ENCODE assay signal across 12 mouse cellular contexts in genomic region chr1:120037021-120037683, GRCm38 (mm10). TPM values are rescaled to one million over a fixed set of nuclear protein-coding genes. Genes with fewer than 3 reads are reported as not detected.
DNase-seq lines count a peak whose midpoint lies in the region; ATAC-seq and TF ChIP-seq lines count a peak whose summit lies in the region.
"Had no signal": no experiment of that assay in that cellular context is flagged by ENCODE, and none has a peak within 500 bp of the region (broad histone marks: within the 10 kb centered on the region; RNA-seq: fewer than 3 reads in every experiment).

No protein-coding gene starts in this region.

- H3K4me3 ChIP-seq in heart, postnatal 0 days (ENCODE audit: low read depth, low read length), result no peak overlapping the region
- H3K4me3 ChIP-seq in midbrain, postnatal 0 days (ENCODE audit: low read depth, low read length), result no peak overlapping the region
- no peak overlapping the region for H3K4me3 ChIP-seq in midbrain, embryonic 15.5 days
- H3K4me3 ChIP-seq in kidney, postnatal 0 days (replicated peaks; ENCODE audit: low read depth, low read length), result no peak overlapping the region
- H3K4me3 ChIP-seq: embryonic facial prominence, embryonic 15.5 days; lung, embryonic 15.5 days; stomach, embryonic 15.5 days had no signal

- no peak for TF ChIP-seq EP300 in heart, postnatal 0 days (IDR thresholded peaks at IDR 0.05; ENCODE audit: low read depth)

- TF ChIP-seq CTCF in heart, postnatal 0 days (IDR thresholded peaks at IDR 0.05; ENCODE audit: low read depth), result no peak
- no peak for TF ChIP-seq CTCF in midbrain, postnatal 0 days (IDR thresholded peaks at IDR 0.05)
- no peak for TF ChIP-seq CTCF in kidney, postnatal 0 days (IDR thresholded peaks at IDR 0.05; ENCODE audit: low read depth)

- no peaks in the 10 kb centered on the region for H3K9me3 ChIP-seq in heart, postnatal 0 days (replicated peaks; ENCODE audit: control insufficient read depth, low read length)
- H3K9me3 ChIP-seq in midbrain, postnatal 0 days (ENCODE audit: low read length), result no peaks in the 10 kb centered on the region
- H3K9me3 ChIP-seq in midbrain, embryonic 15.5 days, result no peaks in the 10 kb centered on the region
- H3K9me3 ChIP-seq in kidney, postnatal 0 days (replicated peaks; ENCODE audit: low read length), result no peaks in the 10 kb centered on the region
- H3K9me3 ChIP-seq: embryonic facial prominence, embryonic 15.5 days; lung, embryonic 15.5 days; stomach, embryonic 15.5 days had no signal

- intact Hi-C loops in heart, postnatal 36 days (cut with DNase I), result no loop called here

- no peak overlapping the region for H3K4me2 ChIP-seq in heart, postnatal 0 days (ENCODE audit: low read depth, low read length)
- H3K4me2 ChIP-seq in midbrain, postnatal 0 days (ENCODE audit: low read depth, low read length, poor library complexity, severe bottlenecking), result no peak overlapping the region
- H3K4me2 ChIP-seq in midbrain, embryonic 15.5 days, result no peak overlapping the region
- no peak overlapping the region for H3K4me2 ChIP-seq in kidney, postnatal 0 days (ENCODE audit: low read length)
- H3K4me2 ChIP-seq: embryonic facial prominence, embryonic 15.5 days; lung, embryonic 15.5 days; stomach, embryonic 15.5 days had no signal

- peak; percentile 55 for ATAC-seq in heart, postnatal 0 days (ENCODE audit: insufficient read depth, low read depth)
- no peak for ATAC-seq in midbrain, postnatal 0 days (ENCODE audit: low FRiP score)
- no peak for ATAC-seq in midbrain, embryonic 15.5 days (replicated peaks)
- no peak for ATAC-seq in kidney, postnatal 0 days (replicated peaks; ENCODE audit: low FRiP score, low read depth)
- no peak for ATAC-seq in erythroblast, adult 5-6 weeks (replicated peaks; ENCODE audit: low FRiP score, poor library complexity, severe bottlenecking)

- H3K27me3 ChIP-seq in heart, postnatal 0 days (ENCODE audit: control insufficient read depth, insufficient read depth, low read length), result no peaks in the 10 kb centered on the region
- no peaks in the 10 kb centered on the region for H3K27me3 ChIP-seq in midbrain, postnatal 0 days (ENCODE audit: insufficient read depth, low read length)
- no peaks in the 10 kb centered on the region for H3K27me3 ChIP-seq in midbrain, embryonic 15.5 days (replicated peaks)
- H3K27me3 ChIP-seq in kidney, postnatal 0 days (ENCODE audit: insufficient read depth, low read length), result no peaks in the 10 kb centered on the region
- H3K27me3 ChIP-seq: embryonic facial prominence, embryonic 15.5 days; lung, embryonic 15.5 days; stomach, embryonic 15.5 days had no signal

- WGBS in heart, postnatal 0 days, result 41% methylated on average over 9 of the region's 9 CpGs
- WGBS in midbrain, postnatal 0 days, result 66% methylated on average over 9 of the region's 9 CpGs
- WGBS in midbrain, embryonic 15.5 days, result 78% methylated on average over 9 of the region's 9 CpGs
- WGBS in kidney, postnatal 0 days, result 57% methylated on average over 9 of the region's 9 CpGs

- H3K4me1 ChIP-seq in heart, postnatal 0 days (ENCODE audit: control insufficient read depth, insufficient read depth), result no peaks in the 10 kb centered on the region
- no peaks in the 10 kb centered on the region for H3K4me1 ChIP-seq in midbrain, postnatal 0 days (ENCODE audit: insufficient read depth, low read length)
- H3K4me1 ChIP-seq in midbrain, embryonic 15.5 days, result no peaks in the 10 kb centered on the region
- no peaks in the 10 kb centered on the region for H3K4me1 ChIP-seq in kidney, postnatal 0 days (replicated peaks; ENCODE audit: insufficient read depth, low read length)
- H3K4me1 ChIP-seq: stomach, embryonic 15.5 days had no signal

- peak; percentile 43 for DNase-seq in heart, postnatal 0 days (ENCODE audit: low spot score)
- no peak for DNase-seq in heart, postnatal 36 days
- peak; percentile 45 for DNase-seq in midbrain, postnatal 0 days (ENCODE audit: low spot score)
- peak; percentile 18 for DNase-seq in kidney, postnatal 0 days (ENCODE audit: low spot score)
- DNase-seq in yolk sac, embryonic 10.5 days (ENCODE audit: low spot score), result peak; percentile 75
- DNase-seq in left cerebral cortex, adult 18-20 months (ENCODE audit: low spot score in 2 of 2), result no peak

- no peaks in the 10 kb centered on the region for H3K36me3 ChIP-seq in heart, postnatal 0 days (replicated peaks; ENCODE audit: control insufficient read depth, insufficient read depth, low read length)
- H3K36me3 ChIP-seq in midbrain, postnatal 0 days (ENCODE audit: insufficient read depth, low read length), result no peaks in the 10 kb centered on the region
- no peaks in the 10 kb centered on the region for H3K36me3 ChIP-seq in midbrain, embryonic 15.5 days (replicated peaks)
- H3K36me3 ChIP-seq in kidney, postnatal 0 days (ENCODE audit: insufficient read depth, low read length), result no peaks in the 10 kb centered on the region
- H3K36me3 ChIP-seq: embryonic facial prominence, embryonic 15.5 days; lung, embryonic 15.5 days; stomach, embryonic 15.5 days had no signal

- H3K9ac ChIP-seq in heart, postnatal 0 days (replicated peaks; ENCODE audit: low read depth, low read length), result no peak overlapping the region
- H3K9ac ChIP-seq in midbrain, postnatal 0 days (replicated peaks; ENCODE audit: low read length, poor library complexity, severe bottlenecking), result no peak overlapping the region
- no peak overlapping the region for H3K9ac ChIP-seq in midbrain, embryonic 15.5 days
- no peak overlapping the region for H3K9ac ChIP-seq in kidney, postnatal 0 days (ENCODE audit: low read depth, low read length)
- H3K9ac ChIP-seq: embryonic facial prominence, embryonic 15.5 days; lung, embryonic 15.5 days; stomach, embryonic 15.5 days had no signal

- no peak overlapping the region for H3K27ac ChIP-seq in heart, postnatal 0 days (ENCODE audit: low read depth)
- H3K27ac ChIP-seq in midbrain, postnatal 0 days (ENCODE audit: low read depth, low read length), result no peak overlapping the region
- H3K27ac ChIP-seq in midbrain, embryonic 15.5 days, result no peak overlapping the region
- H3K27ac ChIP-seq in kidney, postnatal 0 days, result no peak overlapping the region
- H3K27ac ChIP-seq: embryonic facial prominence, embryonic 15.5 days; lung, embryonic 15.5 days; stomach, embryonic 15.5 days had no signal

RNA-seq across cellular contexts. Expression of gene Sctr, which starts 30.5 kb away (rescaled TPM):
- not detected in 2 replicates for total RNA-seq in heart, postnatal 0 days (2014; rRNA removed; ENCODE audit: low replicate concordance)
- polyA plus RNA-seq in heart, postnatal 0 days (2015; fragmentation: Nextera tagmentation; extraction: Ambion mirVana), result not detected in 2 replicates
- total RNA-seq in heart, postnatal 36 days (2021), result not detected
- 0.66 and 1.6 TPM in 2 replicates for total RNA-seq in midbrain, postnatal 0 days (2014; rRNA removed)
- polyA plus RNA-seq in midbrain, postnatal 0 days (2015; fragmentation: Nextera tagmentation; extraction: Ambion mirVana), result 1.00 and 1.0 TPM in 2 replicates
- polyA plus RNA-seq in midbrain, embryonic 15.5 days (2015; fragmentation: Nextera tagmentation; extraction: Ambion mirVana), result 0.75 and 1.4 TPM in 2 replicates
- polyA plus RNA-seq in kidney, postnatal 0 days (2015; fragmentation: Nextera tagmentation; extraction: Ambion mirVana), result 0.63 and 0.75 TPM in 2 replicates
- under 1 TPM in 1 of 2 experiments, not detected in 1; 0.42 TPM for total RNA-seq in left cerebral cortex, adult 18-20 months (2021)
- total RNA-seq in erythroblast, adult 5-6 weeks (2015; ENCODE audit: low replicate concordance), result not detected in 2 replicates
- not detected in 2 replicates for total RNA-seq in erythroblast, adult 5-6 weeks (2017; ENCODE audit: low replicate concordance)
- total RNA-seq: hematopoietic stem cell, adult 5-6 weeks had no signal

RNA-seq across cellular contexts. Expression of gene Tmem37, which starts 36.7 kb away (rescaled TPM):
- 0.23 and 7.8 TPM in 2 replicates for total RNA-seq in heart, postnatal 0 days (2014; rRNA removed; ENCODE audit: low replicate concordance)
- polyA plus RNA-seq in heart, postnatal 0 days (2015; fragmentation: Nextera tagmentation; extraction: Ambion mirVana), result 6.8 and 6.9 TPM in 2 replicates
- total RNA-seq in heart, postnatal 36 days (2021), result 1 to 10 TPM; 5.4 to 8.8 TPM
- 2.7 and 4.0 TPM in 2 replicates for total RNA-seq in midbrain, postnatal 0 days (2014; rRNA removed)
- 6.9 and 7.5 TPM in 2 replicates for polyA plus RNA-seq in midbrain, postnatal 0 days (2015; fragmentation: Nextera tagmentation; extraction: Ambion mirVana)
- 7.6 and 9.6 TPM in 2 replicates for polyA plus RNA-seq in midbrain, embryonic 15.5 days (2015; fragmentation: Nextera tagmentation; extraction: Ambion mirVana)
- 166 and 180 TPM in 2 replicates for polyA plus RNA-seq in kidney, postnatal 0 days (2015; fragmentation: Nextera tagmentation; extraction: Ambion mirVana)
- total RNA-seq in left cerebral cortex, adult 18-20 months (2021), result 1 to 10 TPM in 1 of 2 experiments, under 1 TPM in 1; 0.94 to 2.0 TPM
- 1.5 TPM in 1 of 2 replicates, not detected in the other for total RNA-seq in erythroblast, adult 5-6 weeks (2015; ENCODE audit: low replicate concordance)
- not detected in 2 replicates for total RNA-seq in erythroblast, adult 5-6 weeks (2017; ENCODE audit: low replicate concordance)

RNA-seq across cellular contexts. Expression of gene Cfap221, which starts 40.1 kb away (rescaled TPM):
- total RNA-seq in heart, postnatal 0 days (2014; rRNA removed; ENCODE audit: low replicate concordance), result not detected in 2 replicates
- polyA plus RNA-seq in heart, postnatal 0 days (2015; fragmentation: Nextera tagmentation; extraction: Ambion mirVana), result 0.04 TPM in 1 of 2 replicates, not detected in the other
- total RNA-seq in heart, postnatal 36 days (2021), result not detected
- 0.55 TPM in 1 of 2 replicates, not detected in the other for total RNA-seq in midbrain, postnatal 0 days (2014; rRNA removed)
- 0.13 and 0.63 TPM in 2 replicates for polyA plus RNA-seq in midbrain, postnatal 0 days (2015; fragmentation: Nextera tagmentation; extraction: Ambion mirVana)
- polyA plus RNA-seq in midbrain, embryonic 15.5 days (2015; fragmentation: Nextera tagmentation; extraction: Ambion mirVana), result 0.36 and 0.48 TPM in 2 replicates
- polyA plus RNA-seq in kidney, postnatal 0 days (2015; fragmentation: Nextera tagmentation; extraction: Ambion mirVana), result not detected in 2 replicates
- total RNA-seq in left cerebral cortex, adult 18-20 months (2021), result under 1 TPM in 1 of 2 experiments, not detected in 1; 0.70 TPM
- not detected in 2 replicates for total RNA-seq in erythroblast, adult 5-6 weeks (2015; ENCODE audit: low replicate concordance)
- total RNA-seq in erythroblast, adult 5-6 weeks (2017; ENCODE audit: low replicate concordance), result not detected in 2 replicates
- total RNA-seq: hematopoietic stem cell, adult 5-6 weeks had no signal

Comparison
In these comparisons a context has a peak if more than half of its experiments do, and no peak if none do; other contexts are left out.
1. DNase-seq: peak in heart, postnatal 0 days (single experiment), midbrain, postnatal 0 days (single experiment), kidney, postnatal 0 days (single experiment) and yolk sac, embryonic 10.5 days (single experiment); none in heart, postnatal 36 days (0 of 2) and left cerebral cortex, adult 18-20 months (0 of 2).